Mouse (Mus musculus) heart, postnatal 0 days (tissue): ENCODE measurements at regions not wholly inside any gene's neighbourhood (a gene's known extent, or its start where the extent isn't known, plus 50 kb on each side); places are given as distances from the start of the nearest gene placed in this dataset.

Source experiments
- ATAC-seq: fragments of 200-750 bp; cut with Nextera tagmentation; 2 replicates; pipeline ENCODE4 v1.8.0; 2017; ENCODE audit warnings: low read depth, moderate number of reproducible peaks, moderate library complexity; ENCODE audit not compliant: insufficient read depth
- DNase-seq: peaks from one replicate; pipeline ENCODE4 v3.0.0-alpha.2; 2016; ENCODE audit warnings: low spot score
- H3K27ac ChIP-seq: fragments of 300-500 bp; sonication (generic); 2 replicates; pipeline ENCODE4 v1.5.1; 2014; ENCODE audit warnings: low read depth, mild to moderate bottlenecking
- H3K27me3 ChIP-seq: fragments of 300-500 bp; sonication (generic); 2 replicates; pipeline ENCODE4 v1.6.1; 2014; ENCODE audit warnings: low read length, mixed read lengths; ENCODE audit not compliant: control insufficient read depth, insufficient read depth
- H3K36me3 ChIP-seq: fragments of 300-500 bp; sonication (generic); replicated peaks from 2 replicates; pipeline ENCODE4 v1.6.1; 2014; ENCODE audit warnings: low read length, mixed read lengths; ENCODE audit not compliant: control insufficient read depth, insufficient read depth
- H3K4me1 ChIP-seq: fragments of 300-500 bp; sonication (generic); 2 replicates; pipeline ENCODE4 v1.6.1; 2014; ENCODE audit warnings: antibody characterized with exemption; ENCODE audit not compliant: control insufficient read depth, insufficient read depth
- H3K4me2 ChIP-seq: fragments of 300-500 bp; sonication (generic); 2 replicates; pipeline ENCODE4 v1.6.1; 2014; ENCODE audit warnings: low read depth, mild to moderate bottlenecking, low read length, moderate library complexity
- H3K4me3 ChIP-seq: fragments of 300-500 bp; sonication (generic); 2 replicates; pipeline ENCODE4 v1.5.1; 2014; ENCODE audit warnings: low read depth, low read length
- H3K9ac ChIP-seq: fragments of 300-500 bp; sonication (generic); replicated peaks from 2 replicates; pipeline ENCODE4 v1.6.1; 2014; ENCODE audit warnings: low read depth, low read length, mixed read lengths
- H3K9me3 ChIP-seq: fragments of 300-500 bp; sonication (generic); replicated peaks from 2 replicates; pipeline ENCODE4 v1.6.1; 2016; ENCODE audit warnings: low read length; ENCODE audit not compliant: control insufficient read depth
- CTCF ChIP-seq: IDR thresholded peaks from 2 replicates; pipeline ENCODE4 v1.5.1; 2016; ENCODE audit warnings: antibody characterized with exemption, control low read depth, low read depth
- EP300 ChIP-seq: IDR thresholded peaks from 2 replicates; pipeline ENCODE4 v1.6.1; 2016; ENCODE audit warnings: antibody characterized with exemption, low read depth
- WGBS: fragments of 180-500 bp; shearing (Covaris S2); extraction: QIAGEN DNeasy Blood & Tissue Kit; methylation state at CpG from one replicate; pipeline ENCODE4 v1.1.7; 2014; 5-methylcytosine and 5-hydroxymethylcytosine counted together

DNA sequence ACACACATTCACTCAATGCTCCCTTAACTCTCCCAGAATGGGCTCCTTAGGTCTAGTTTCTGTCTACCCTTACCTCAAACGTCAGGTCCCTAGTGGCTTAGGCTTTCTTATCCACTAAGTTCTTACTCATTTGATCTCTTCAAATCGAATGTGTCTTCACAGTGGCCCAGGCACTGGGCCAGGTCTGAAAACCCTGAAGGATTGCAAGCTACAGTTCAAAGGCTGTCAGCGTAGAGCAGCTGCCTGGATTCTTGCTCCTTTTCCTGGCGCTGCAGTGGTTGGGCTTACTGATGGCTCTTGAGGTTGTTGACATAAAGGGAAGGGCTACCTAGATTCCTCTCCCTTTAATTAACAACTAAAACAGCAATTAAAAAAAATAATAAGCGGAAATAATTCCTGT, 103.0 kb downstream of the Ankrd50 start:
- no peak for DNase-seq
- Histone ChIP-seq H3K36me3 (no peaks in the 10 kb centered on the region), H3K27me3 (no peaks in the 10 kb centered on the region), H3K9ac (no peak overlapping the region), H3K27ac (no peak overlapping the region), H3K9me3 (no peaks in the 10 kb centered on the region), H3K4me3 (no peak overlapping the region), H3K4me1 (no peaks in the 10 kb centered on the region; the same call in 1 of the 2 replicates), H3K4me2 (no peak overlapping the region)
- no peak for ATAC-seq
- TF ChIP-seq EP300, result no peak
- whole genome bisulfite sequencing, result 28% methylated on average over 5 of the region's 5 CpGs

DNA sequence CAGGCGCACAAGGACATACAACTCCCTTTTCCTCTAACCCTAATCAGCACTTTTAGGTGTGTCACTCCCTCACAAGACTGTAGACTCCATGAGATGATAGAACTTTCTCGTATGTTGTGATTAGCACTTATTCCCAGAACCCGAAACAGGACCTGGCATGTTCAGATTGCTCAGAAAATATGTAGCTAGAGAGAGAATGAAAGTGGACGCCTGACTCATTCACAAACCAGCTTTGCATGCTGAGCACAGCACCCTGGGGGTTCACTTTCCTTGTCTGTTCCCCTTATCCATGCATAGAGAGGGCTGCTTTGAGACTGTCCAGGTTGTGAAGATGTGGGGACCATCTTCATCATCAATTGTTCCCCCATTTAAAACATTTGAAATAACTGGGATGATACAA, 111.0 kb downstream of the Ankrd50 start:
- no peak for TF ChIP-seq CTCF
- no peak for TF ChIP-seq EP300
- Histone ChIP-seq H3K36me3 (no peaks in the 10 kb centered on the region), H3K9ac (no peak overlapping the region), H3K27ac (no peak overlapping the region), H3K4me1 (no peaks in the 10 kb centered on the region), H3K4me3 (no peak overlapping the region), H3K9me3 (no peaks in the 10 kb centered on the region), H3K4me2 (no peak overlapping the region), H3K27me3 (no peaks in the 10 kb centered on the region)
- WGBS, result 62% methylated on average over 4 of the region's 4 CpGs
- DNase-seq (no peak), ATAC-seq (no peak)

DNA sequence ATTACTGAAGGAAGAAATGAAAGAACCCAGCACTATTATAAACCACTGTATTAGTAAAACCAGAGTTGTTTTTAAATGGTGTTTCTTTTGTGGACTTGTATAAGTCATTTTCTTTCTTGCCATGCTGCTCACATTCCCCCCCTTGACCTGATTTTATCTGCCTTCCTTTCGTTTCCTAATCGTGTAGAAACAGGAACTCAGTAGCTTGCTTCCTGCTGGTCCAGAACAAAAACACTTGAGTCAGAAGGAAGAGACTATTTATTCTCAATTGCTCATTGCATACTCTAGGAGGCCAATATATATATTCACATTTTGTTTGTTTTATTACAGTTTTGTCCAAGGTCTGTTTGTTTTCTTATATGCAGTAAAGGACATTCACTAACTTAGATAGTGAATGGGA, 112.9 kb downstream of the Ankrd50 start:
- H3K4me1 ChIP-seq, result no peaks in the 10 kb centered on the region
- DNase-seq (peak; percentile 38), ATAC-seq (no peak)
- no peak overlapping the region for H3K9ac ChIP-seq
- TF ChIP-seq EP300, result no peak
- no peak for TF ChIP-seq CTCF
- no peak overlapping the region for H3K4me2 ChIP-seq
- no peak overlapping the region for H3K27ac ChIP-seq
- H3K36me3 ChIP-seq, result no peaks in the 10 kb centered on the region
- H3K9me3 ChIP-seq, result no peaks in the 10 kb centered on the region
- no peak overlapping the region for H3K4me3 ChIP-seq
- no peaks in the 10 kb centered on the region for H3K27me3 ChIP-seq
- WGBS, result 43% methylated on average over 2 of the region's 2 CpGs

DNA sequence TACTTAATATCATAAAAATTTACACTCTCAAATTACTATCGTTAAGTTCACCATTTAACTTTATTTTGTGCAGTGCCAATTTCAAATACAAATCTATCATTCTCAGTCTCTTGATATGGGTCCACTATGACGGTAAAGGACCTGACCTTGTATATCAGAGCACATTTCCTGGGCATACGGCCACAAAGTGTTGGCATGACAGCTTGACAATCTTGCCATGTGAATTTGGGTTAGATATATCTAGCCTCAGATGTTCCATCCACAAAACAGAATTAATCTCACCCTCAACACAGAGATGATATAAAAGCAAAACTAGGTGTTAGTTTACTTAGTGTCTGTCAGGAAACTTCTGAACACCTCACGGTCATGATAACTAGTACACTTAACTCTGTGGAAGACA, 120.8 kb downstream of the Ankrd50 start:
- 38% methylated on average over 4 of the region's 4 CpGs for WGBS
- Histone ChIP-seq H3K36me3 (no peaks in the 10 kb centered on the region), H3K27me3 (no peaks in the 10 kb centered on the region), H3K4me3 (no peak overlapping the region), H3K9me3 (no peaks in the 10 kb centered on the region), H3K9ac (no peak overlapping the region), H3K4me1 (peaks cover 4% of the 10 kb centered on the region; the same call in 1 of the 2 replicates), H3K27ac (0 out of 2 replicates have a peak overlapping the region, but pooled peaks have one; percentile 25), H3K4me2 (no peak overlapping the region)
- DNase-seq (peak; percentile 39), ATAC-seq (peak; percentile 69)
- TF ChIP-seq EP300 (peak; percentile 54; the same call in 1 of the 2 replicates), CTCF (no peak)

DNA sequence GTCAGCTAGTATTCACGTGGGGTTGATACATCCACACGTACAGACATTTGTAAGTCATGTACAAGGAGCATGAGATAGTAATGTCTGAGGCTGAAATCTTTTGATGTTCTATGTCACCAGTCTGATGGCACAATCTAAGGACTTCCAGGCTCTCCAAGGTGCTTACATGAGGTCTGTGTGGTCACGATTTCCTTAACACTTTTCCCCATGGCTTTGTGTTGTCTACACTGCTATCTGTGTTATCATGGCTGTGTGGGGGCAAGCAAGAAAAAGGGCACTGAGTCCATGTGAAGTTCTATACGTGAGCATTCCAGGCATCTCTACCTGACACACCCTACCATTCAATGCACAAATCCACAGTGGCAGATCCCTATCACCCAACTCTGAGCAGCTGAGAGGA, 123.2 kb downstream of the Ankrd50 start:
- H3K4me2 ChIP-seq, result no peak overlapping the region
- ATAC-seq, result no peak
- peaks cover 8% of the 10 kb centered on the region; the same call in 1 of the 2 replicates for H3K4me1 ChIP-seq
- TF ChIP-seq EP300 (no peak), CTCF (no peak)
- 58% methylated on average over 4 of the region's 4 CpGs for WGBS
- H3K4me3 ChIP-seq, result no peak overlapping the region
- H3K9me3 ChIP-seq, result no peaks in the 10 kb centered on the region
- H3K36me3 ChIP-seq, result no peaks in the 10 kb centered on the region
- H3K27me3 ChIP-seq, result no peaks in the 10 kb centered on the region
- H3K9ac ChIP-seq, result no peak overlapping the region
- H3K27ac ChIP-seq, result peak overlapping the region; percentile 49; the same call in 1 of the 2 replicates
- DNase-seq, result no peak

DNA sequence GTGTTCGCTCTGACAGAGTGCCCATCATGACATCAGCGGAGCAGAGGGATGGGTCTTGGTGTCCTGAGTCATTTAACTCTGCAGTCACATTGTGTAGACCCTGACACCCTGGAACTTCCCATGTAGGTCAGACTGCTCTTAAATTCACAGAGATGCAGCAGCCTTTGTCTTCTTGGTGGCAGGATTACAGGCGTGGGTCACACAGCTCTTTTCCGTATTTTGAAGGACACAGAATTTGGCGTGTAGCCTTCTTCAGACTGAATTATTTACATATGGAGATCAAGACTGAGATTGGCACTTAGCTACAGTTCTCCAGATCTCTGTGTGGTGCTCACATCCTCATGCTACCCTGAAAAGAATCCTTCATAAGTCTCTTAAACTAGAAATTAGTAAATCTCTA, 123.7 kb downstream of the Ankrd50 start:
- Histone ChIP-seq H3K36me3 (no peaks in the 10 kb centered on the region), H3K27me3 (no peaks in the 10 kb centered on the region), H3K27ac (peak overlapping the region; percentile 49), H3K4me1 (peaks cover 8% of the 10 kb centered on the region; the same call in 1 of the 2 replicates), H3K9ac (no peak overlapping the region), H3K4me2 (no peak overlapping the region), H3K9me3 (no peaks in the 10 kb centered on the region), H3K4me3 (no peak overlapping the region)
- 56% methylated on average over 5 of the region's 5 CpGs for WGBS
- no peak for ATAC-seq
- TF ChIP-seq EP300, result no peak
- no peak for TF ChIP-seq CTCF
- no peak for DNase-seq
